Mouse (Mus musculus) hindbrain, embryonic 14.5 days (tissue): ENCODE data around the gene Arsg. TPM values are rescaled to one million over a fixed set of nuclear protein-coding genes. Genes with fewer than 3 reads are reported as not detected.

Experiments used
- ATAC-seq: fragments of 200-750 bp; cut with Nextera tagmentation; 2 replicates; pipeline ENCODE4 v1.8.0; 2017; ENCODE audit warnings: moderate number of reproducible peaks, mild to moderate bottlenecking, moderate TSS enrichment, moderate library complexity; ENCODE audit not compliant: low FRiP score
- DNase-seq: peaks from one replicate; pipeline ENCODE4 v3.0.0-alpha.2; 2015; ENCODE audit warnings: low spot score
- H3K27ac ChIP-seq: fragments of 300-500 bp; sonication (generic); 2 replicates; pipeline ENCODE4 v1.5.1; 2014; ENCODE audit warnings: mild to moderate bottlenecking, moderate library complexity
- H3K27me3 ChIP-seq: fragments of 300-500 bp; sonication (generic); 2 replicates; pipeline ENCODE4 v1.6.1; 2014; ENCODE audit warnings: mild to moderate bottlenecking, low read length, mixed read lengths; ENCODE audit not compliant: control insufficient read depth, insufficient read depth
- H3K36me3 ChIP-seq: fragments of 300-500 bp; sonication (generic); replicated peaks from 2 replicates; pipeline ENCODE4 v1.6.1; 2014; ENCODE audit not compliant: control insufficient read depth, insufficient read depth
- H3K4me1 ChIP-seq: fragments of 300-500 bp; sonication (generic); replicated peaks from 2 replicates; pipeline ENCODE4 v1.6.1; 2014; ENCODE audit warnings: antibody characterized with exemption, low read length, mixed read lengths; ENCODE audit not compliant: control insufficient read depth, insufficient read depth
- H3K4me2 ChIP-seq: fragments of 300-500 bp; sonication (generic); replicated peaks from 2 replicates; pipeline ENCODE4 v1.6.1; 2014; ENCODE audit warnings: mild to moderate bottlenecking, moderate library complexity
- H3K4me3 ChIP-seq: fragments of 300-500 bp; sonication (generic); replicated peaks from 2 replicates; pipeline ENCODE4 v1.5.1; 2014; ENCODE audit warnings: mild to moderate bottlenecking, low read length
- H3K9ac ChIP-seq: fragments of 300-500 bp; sonication (generic); 2 replicates; pipeline ENCODE4 v1.6.1; 2014
- H3K9me3 ChIP-seq: fragments of 300-500 bp; sonication (generic); 2 replicates; pipeline ENCODE4 v1.6.1; 2016; ENCODE audit warnings: low read length; ENCODE audit not compliant: control insufficient read depth
- WGBS: fragments of 180-500 bp; shearing (Covaris S2); extraction: QIAGEN DNeasy Blood & Tissue Kit; methylation state at CpG from one replicate; pipeline ENCODE4 v1.1.7; 2014; 5-methylcytosine and 5-hydroxymethylcytosine counted together
- polyA plus RNA-seq: library from polyadenylated mRNA; unstranded; fragments of >200 nt; fragmentation: Nextera tagmentation; extraction: Ambion mirVana; gene quantifications from 2 replicates; pipeline ENCODE4 v1.2.1, GENCODE M21; 2014

Arsg gene
- polyA plus RNA-seq, 1 experiment from 2014 or later: 8.8 TPM

DNA sequence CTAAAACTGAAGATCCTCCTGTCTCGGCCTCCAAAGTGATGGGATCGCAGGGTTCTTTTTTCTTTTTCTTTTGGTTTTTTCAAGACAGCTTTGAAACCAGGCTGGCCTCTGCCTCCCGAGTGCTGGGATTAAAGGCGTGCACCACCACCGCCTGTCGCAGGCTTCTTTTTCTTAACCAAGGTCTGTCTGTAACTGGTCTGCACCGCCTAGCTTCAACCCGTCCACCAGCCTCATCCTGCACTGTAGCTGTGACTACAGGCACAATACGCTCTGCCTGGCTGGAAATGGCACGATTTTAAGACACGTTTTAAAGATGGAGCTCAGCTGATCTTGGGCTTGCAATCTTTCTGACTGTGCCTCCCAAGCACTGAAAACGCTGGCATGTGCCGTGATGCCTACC, 1.7 kb downstream of the Arsg start:
- peaks cover 8% of the 10 kb centered on the region; the same call in 1 of the 2 replicates for H3K4me1 ChIP-seq
- H3K27me3 ChIP-seq: peaks cover 3% of the 10 kb centered on the region; the same call in 1 of the 2 replicates
- H3K4me3 ChIP-seq: no peak overlapping the region
- H3K9me3 ChIP-seq: no peaks in the 10 kb centered on the region
- WGBS: 78% methylated on average over 13 of the region's 13 CpGs
- H3K36me3 ChIP-seq: no peaks in the 10 kb centered on the region
- H3K4me2 ChIP-seq: no peak overlapping the region
- no peak overlapping the region for H3K9ac ChIP-seq
- ATAC-seq (no peak), DNase-seq (no peak)
- H3K27ac ChIP-seq: no peak overlapping the region

DNA sequence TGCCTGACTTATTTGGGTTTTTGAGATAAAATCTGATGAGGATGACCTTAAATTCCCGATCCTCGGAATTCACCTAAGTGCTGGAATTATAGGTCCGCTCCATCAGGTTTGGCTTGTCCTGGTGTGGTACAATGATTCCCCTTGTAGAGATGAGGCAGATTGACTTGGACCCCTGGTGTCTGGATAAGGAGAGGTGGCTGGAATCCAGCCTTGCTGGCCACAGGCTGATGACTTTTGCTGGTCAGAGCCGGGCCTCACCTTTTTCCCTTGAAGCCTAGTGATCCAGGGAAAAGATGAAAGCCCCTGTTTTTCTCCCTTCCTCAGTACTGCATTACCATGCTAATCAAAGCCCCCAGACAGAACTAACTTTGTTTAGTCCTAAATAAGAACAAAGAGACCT, 2.5 kb downstream of the Arsg start:
- H3K4me1 ChIP-seq: peaks cover 8% of the 10 kb centered on the region; the same call in 1 of the 2 replicates
- H3K36me3 ChIP-seq: no peaks in the 10 kb centered on the region
- DNase-seq (no peak), ATAC-seq (no peak)
- H3K9ac ChIP-seq: no peak overlapping the region
- H3K27ac ChIP-seq: no peak overlapping the region
- no peak overlapping the region for H3K4me2 ChIP-seq
- no peak overlapping the region for H3K4me3 ChIP-seq
- no peaks in the 10 kb centered on the region for H3K9me3 ChIP-seq
- WGBS: 60% methylated on average over 4 of the region's 4 CpGs
- H3K27me3 ChIP-seq: peaks cover 3% of the 10 kb centered on the region; the same call in 1 of the 2 replicates

DNA sequence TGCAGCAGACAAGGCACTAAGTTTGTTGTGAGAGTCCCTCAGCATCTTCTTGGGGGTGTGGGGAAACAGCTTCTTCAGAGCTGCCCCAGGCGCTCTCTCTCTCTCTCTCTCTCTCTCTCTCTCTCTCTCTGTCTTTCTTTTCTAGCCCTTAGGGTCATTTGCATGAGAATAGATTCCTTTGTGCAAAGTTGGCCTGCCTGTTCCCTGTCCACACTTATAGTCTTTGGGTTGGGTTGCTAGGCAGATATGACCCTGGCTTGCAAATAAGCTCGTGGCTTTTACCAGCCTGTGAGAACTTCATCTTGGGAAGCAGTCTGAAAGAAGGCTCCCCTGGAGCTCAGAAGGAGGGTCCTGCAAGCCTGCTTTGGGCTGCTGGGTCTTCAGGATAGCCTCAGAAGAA, 3.1 kb downstream of the Arsg start:
- Histone ChIP-seq H3K9ac (no peak overlapping the region), H3K4me1 (peaks cover 8% of the 10 kb centered on the region; the same call in 1 of the 2 replicates), H3K9me3 (no peaks in the 10 kb centered on the region), H3K27me3 (peaks cover 3% of the 10 kb centered on the region; the same call in 1 of the 2 replicates), H3K4me3 (no peak overlapping the region), H3K4me2 (no peak overlapping the region), H3K36me3 (no peaks in the 10 kb centered on the region), H3K27ac (0 out of 2 replicates have a peak overlapping the region, but pooled peaks have one; percentile 1)
- ATAC-seq: no peak; the same call in 1 of the 2 replicates
- WGBS: 13% methylated on average over 2 of the region's 2 CpGs
- no peak for DNase-seq

DNA sequence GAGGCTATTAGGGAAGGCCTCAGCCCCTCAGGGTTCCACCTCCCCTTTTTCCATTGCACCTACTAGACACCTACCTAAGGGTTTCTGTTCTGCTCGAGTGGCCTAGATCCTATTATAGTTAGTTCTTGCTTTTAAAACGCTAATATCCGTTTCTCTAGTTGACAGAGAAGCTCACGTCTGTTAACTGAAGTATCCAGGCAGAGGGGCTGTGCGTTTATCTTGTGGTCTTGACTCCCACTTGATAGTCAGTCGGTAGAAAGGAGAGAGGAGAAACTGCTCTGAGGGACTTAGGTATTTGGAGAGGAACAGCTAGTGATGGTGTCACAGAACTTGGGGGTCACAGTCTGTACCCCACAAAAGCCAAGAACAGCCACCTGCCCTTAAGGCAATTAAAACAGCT, 3.5 kb downstream of the Arsg start:
- H3K9ac ChIP-seq: no peak overlapping the region
- no peak overlapping the region for H3K4me2 ChIP-seq
- no peaks in the 10 kb centered on the region for H3K36me3 ChIP-seq
- no peak for DNase-seq
- ATAC-seq: no peak
- 30% methylated on average over 6 of the region's 6 CpGs for WGBS
- H3K4me3 ChIP-seq: no peak overlapping the region
- H3K9me3 ChIP-seq: no peaks in the 10 kb centered on the region
- peaks cover 1% of the 10 kb centered on the region; the same call in 1 of the 2 replicates for H3K27me3 ChIP-seq
- H3K4me1 ChIP-seq: peaks cover 8% of the 10 kb centered on the region; the same call in 1 of the 2 replicates
- H3K27ac ChIP-seq: 0 out of 2 replicates have a peak overlapping the region, but pooled peaks have one; percentile 1

DNA sequence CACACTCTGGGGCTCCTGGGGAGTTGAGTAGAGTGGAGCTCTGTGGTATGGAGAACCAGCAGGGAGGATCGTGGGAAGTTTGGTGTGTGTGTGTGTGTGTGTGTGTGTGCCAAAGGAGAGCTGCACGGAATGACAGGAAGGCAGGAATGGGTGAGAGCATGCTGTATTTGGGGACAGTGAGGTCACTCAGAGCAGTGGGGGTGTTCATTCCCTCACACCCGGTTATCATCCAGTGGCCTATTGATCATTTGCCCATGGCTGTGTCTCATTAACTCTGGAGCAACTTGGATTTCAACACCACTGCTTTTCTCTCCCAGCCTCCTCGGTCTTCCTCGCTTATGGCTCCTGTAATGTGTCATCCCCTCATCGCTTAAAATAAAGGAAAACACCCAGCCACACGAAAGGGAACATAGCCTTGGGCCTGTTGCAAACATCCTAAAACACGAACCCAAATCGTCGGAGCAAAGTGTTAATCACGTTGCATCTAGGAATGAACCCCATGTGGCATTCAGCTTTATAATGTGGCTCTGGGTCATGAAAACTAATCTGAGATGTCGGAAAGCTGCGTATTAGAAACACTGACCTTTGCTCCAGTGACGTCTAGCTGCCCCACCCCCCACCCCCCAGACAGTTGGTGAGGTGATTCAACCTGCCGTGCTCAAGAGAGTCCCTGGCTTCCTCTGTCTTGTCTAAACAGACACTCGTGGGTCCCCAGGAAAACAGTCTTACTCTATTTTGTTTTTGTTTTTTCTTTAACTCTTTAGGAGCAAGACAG, 4.6 kb downstream of the Arsg start:
- Histone ChIP-seq H3K4me2 (no peak overlapping the region), H3K4me1 (peaks cover 8% of the 10 kb centered on the region; the same call in 1 of the 2 replicates), H3K9ac (no peak overlapping the region), H3K9me3 (no peaks in the 10 kb centered on the region), H3K36me3 (no peaks in the 10 kb centered on the region), H3K27ac (no peak overlapping the region), H3K4me3 (no peak overlapping the region), H3K27me3 (no peaks in the 10 kb centered on the region)
- DNase-seq (no peak), ATAC-seq (no peak)
- 43% methylated on average over 16 of the region's 16 CpGs for WGBS

DNA sequence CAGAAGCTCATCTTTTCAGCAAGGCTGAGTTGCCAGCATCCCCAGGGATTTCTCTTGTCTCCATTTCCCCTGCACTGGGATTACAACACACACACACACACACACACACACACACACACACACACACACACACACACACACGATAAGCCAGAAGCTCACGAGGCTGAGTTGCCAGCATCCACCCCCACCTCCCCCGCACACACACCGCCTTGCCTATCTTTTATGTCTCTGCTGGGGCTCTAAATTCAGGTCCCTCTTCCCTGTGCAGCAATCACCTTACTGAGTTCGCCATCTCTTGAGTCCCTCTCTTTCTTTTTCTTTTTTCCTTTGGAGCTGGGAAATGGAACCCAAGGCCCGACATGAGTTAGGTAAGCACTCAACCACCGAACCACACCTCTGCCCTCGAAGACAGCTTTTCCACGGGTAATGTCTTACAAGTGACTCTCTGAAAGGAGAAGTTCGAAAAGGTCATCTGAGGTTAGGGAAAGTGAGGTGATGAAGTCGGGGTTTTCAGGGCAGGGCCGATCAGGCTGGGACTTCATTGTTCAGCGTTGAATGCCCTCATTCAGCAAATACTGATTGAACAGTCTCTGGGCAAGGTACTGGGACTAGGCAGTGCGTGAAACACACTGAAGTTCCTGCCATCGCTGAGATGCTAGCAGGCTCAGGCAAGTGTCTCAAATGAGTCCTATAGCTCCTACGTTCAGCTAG, 6.6 kb downstream of the Arsg start:
- Histone ChIP-seq H3K27ac (no peak overlapping the region), H3K36me3 (no peaks in the 10 kb centered on the region), H3K4me2 (no peak overlapping the region), H3K9ac (no peak overlapping the region), H3K4me3 (no peak overlapping the region), H3K27me3 (no peaks in the 10 kb centered on the region), H3K9me3 (no peaks in the 10 kb centered on the region), H3K4me1 (peaks cover 8% of the 10 kb centered on the region; the same call in 1 of the 2 replicates)
- 31% methylated on average over 16 of the region's 16 CpGs for WGBS
- ATAC-seq: no peak
- no peak for DNase-seq

DNA sequence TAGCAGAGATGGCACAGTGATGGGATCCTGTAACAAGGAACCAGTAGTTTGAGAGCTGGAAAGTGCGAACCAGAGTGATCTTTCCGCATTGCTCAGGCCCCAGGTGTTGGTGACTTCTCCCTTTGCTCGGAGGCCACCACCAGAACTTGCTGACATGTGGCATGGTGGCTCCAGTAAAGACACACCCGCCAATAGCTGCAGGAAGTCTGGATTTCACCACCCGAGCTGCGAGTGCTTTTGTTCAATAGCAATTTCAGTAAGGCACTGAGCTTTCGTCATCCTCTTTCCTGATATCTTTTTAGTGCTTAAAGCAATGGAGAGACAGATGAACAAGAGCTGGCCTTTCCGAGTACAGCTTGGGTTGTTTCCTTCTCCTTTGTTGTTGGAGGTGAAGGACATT, 7.3 kb downstream of the Arsg start:
- 80% methylated on average over 8 of the region's 8 CpGs for WGBS
- Histone ChIP-seq H3K36me3 (no peaks in the 10 kb centered on the region), H3K9me3 (no peaks in the 10 kb centered on the region), H3K27ac (no peak overlapping the region), H3K27me3 (no peaks in the 10 kb centered on the region), H3K4me2 (no peak overlapping the region), H3K9ac (no peak overlapping the region), H3K4me3 (no peak overlapping the region), H3K4me1 (peaks cover 8% of the 10 kb centered on the region; the same call in 1 of the 2 replicates)
- DNase-seq: no peak
- no peak for ATAC-seq

DNA sequence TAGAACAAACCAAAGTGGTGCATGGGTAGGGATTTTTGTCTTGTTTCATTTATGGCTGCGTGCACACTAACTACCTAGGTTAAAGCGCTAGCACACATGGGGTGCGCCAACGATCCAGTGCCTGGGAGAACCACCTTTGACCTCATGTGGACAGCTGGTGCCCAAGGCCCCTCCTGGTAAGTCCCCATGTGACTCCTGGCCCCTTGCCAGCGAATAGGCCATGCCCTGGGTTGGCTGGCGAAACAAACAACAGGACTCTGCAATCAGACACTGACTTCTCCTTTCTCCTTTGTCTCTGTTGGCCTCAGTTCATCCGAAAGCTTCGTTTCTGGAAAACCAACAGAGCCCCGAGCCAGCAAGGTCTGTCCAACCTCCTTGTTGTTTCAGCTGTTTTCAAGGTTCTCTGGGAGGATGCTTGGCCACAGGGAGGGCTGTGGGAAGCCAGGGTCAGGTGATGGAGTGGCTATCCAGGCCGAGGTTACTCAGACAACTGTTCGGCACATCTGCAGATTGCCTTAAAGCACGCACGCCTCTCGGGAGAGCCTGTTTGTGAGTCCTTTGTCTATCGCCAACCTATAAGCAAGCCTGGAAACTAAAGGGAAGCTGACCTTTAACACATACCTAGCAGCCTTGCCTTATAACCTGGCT, 12.3 kb downstream of the Arsg start:
- Histone ChIP-seq H3K9ac (no peak overlapping the region), H3K36me3 (no peaks in the 10 kb centered on the region), H3K27ac (no peak overlapping the region), H3K4me2 (no peak overlapping the region), H3K9me3 (no peaks in the 10 kb centered on the region), H3K4me1 (no peaks in the 10 kb centered on the region), H3K27me3 (no peaks in the 10 kb centered on the region), H3K4me3 (no peak overlapping the region)
- DNase-seq (no peak), ATAC-seq (no peak)
- 80% methylated on average over 15 of the region's 15 CpGs for WGBS

DNA sequence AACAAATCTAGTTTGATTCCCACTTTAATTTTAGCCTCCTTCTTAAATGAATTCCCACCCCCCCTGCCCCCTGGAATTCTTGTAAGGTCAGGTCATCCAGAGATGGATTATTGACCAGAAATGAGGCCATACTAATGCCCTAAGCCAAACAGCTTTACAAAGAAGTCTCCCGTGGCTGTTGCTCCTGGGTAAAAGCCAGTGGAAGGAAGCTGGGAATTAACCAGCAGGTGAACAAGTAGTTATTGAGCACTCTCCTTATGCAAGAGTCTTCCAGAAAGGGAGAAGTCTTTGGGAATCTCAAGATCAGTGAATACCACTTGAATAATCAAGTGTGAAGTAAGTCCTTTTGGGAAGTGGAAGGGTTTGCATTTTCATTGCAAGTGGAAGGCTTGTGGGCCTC, 13.9 kb downstream of the Arsg start:
- WGBS: 38% methylated on average over 1 of the region's 1 CpGs
- Histone ChIP-seq H3K9ac (no peak overlapping the region), H3K27me3 (no peaks in the 10 kb centered on the region), H3K36me3 (no peaks in the 10 kb centered on the region), H3K4me3 (no peak overlapping the region), H3K9me3 (no peaks in the 10 kb centered on the region), H3K4me1 (no peaks in the 10 kb centered on the region), H3K27ac (no peak overlapping the region), H3K4me2 (no peak overlapping the region)
- DNase-seq: no peak
- ATAC-seq: no peak
